In the genomic region with DNA sequence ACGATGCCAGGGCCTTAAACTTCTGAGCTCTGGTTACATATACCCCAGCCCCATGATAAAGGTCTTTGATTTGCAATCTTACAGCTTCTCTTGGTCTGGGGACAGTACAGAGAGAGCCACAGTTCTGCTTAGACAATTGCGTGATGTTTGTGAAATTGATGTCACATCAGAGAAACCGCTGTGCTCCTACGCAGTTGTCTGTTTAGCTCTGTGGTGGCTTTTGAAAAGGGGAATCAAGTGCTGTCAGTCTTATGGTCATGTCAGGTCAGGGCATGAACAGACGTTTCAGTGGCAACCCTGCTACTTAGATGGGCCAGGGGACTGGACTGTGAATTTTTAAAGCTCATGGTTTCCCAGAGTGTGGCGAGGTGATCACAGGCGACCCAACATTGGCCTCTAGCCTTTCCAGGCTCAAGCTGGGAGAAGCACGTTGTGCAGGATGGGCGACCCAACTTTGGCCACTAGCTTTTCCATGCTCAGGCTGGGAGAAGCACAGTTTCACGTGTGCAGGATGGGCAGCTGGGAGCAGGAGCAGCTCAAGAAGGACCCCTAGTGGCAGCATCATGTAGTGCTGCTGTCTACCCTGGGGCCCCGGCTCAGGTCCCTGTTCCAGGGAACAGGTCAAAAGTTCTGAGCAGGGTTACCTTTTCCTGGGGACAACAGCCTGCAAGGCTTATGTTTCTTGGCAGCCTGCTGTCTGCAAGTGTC, we compare ENCODE assay signal across 8 mouse cellular contexts. TPM values are rescaled to one million over a fixed set of nuclear protein-coding genes. Genes with fewer than 3 reads are reported as not detected.
DNase-seq lines count a peak whose midpoint lies in the region; ATAC-seq and TF ChIP-seq lines count a peak whose summit lies in the region.

No protein-coding gene starts in this region.

- no peak overlapping the region for H3K27ac ChIP-seq in lung, embryonic 15.5 days
- no peak overlapping the region for H3K27ac ChIP-seq in bone marrow macrophage, adult 2 months (ENCODE audit: insufficient read depth, low read depth, low read length)
- H3K27ac ChIP-seq in heart, embryonic 13.5 days (replicated peaks): no peak overlapping the region
- H3K27ac ChIP-seq in liver, adult 2 months (replicated peaks; ENCODE audit: insufficient read depth, low read depth, low read length): no peak overlapping the region

- no peaks in the 10 kb centered on the region for H3K36me3 ChIP-seq in lung, embryonic 15.5 days
- no peaks in the 10 kb centered on the region for H3K36me3 ChIP-seq in heart, embryonic 13.5 days
- no peaks in the 10 kb centered on the region for H3K36me3 ChIP-seq in liver, adult 2 months (ENCODE audit: control insufficient read depth, insufficient read depth, low read length)

- WGBS in lung, embryonic 15.5 days: 38% methylated on average over 11 of the region's 11 CpGs
- 43% methylated on average over 11 of the region's 11 CpGs for WGBS in heart, embryonic 13.5 days
- WGBS in liver, adult 2 months: 50% methylated on average over 11 of the region's 11 CpGs

- no peak; the same call in 1 of the 2 replicates for ATAC-seq in lung, embryonic 15.5 days (ENCODE audit: borderline replicate concordance, extremely low read depth, low FRiP score, low TSS enrichment)
- ATAC-seq in heart, embryonic 13.5 days (ENCODE audit: extremely low read depth, insufficient number of reproducible peaks, low FRiP score, low TSS enrichment): no peak
- ATAC-seq in inflammation-experienced regulatory T-cells, adult 6 months: no peak

- H3K27me3 ChIP-seq in lung, embryonic 15.5 days: no peaks in the 10 kb centered on the region
- H3K27me3 ChIP-seq in heart, embryonic 13.5 days (replicated peaks): peaks cover 53% of the 10 kb centered on the region
- no peaks in the 10 kb centered on the region; the same call in 1 of the 2 replicates for H3K27me3 ChIP-seq in liver, adult 2 months (ENCODE audit: control insufficient read depth, insufficient read depth, low read length)

- no peak overlapping the region for H3K9ac ChIP-seq in lung, embryonic 15.5 days
- peak overlapping the region; percentile 58 for H3K9ac ChIP-seq in heart, embryonic 13.5 days
- H3K9ac ChIP-seq in liver, adult 2 months (ENCODE audit: low read depth, low read length): no peak overlapping the region

- peak; percentile 65; the same call in 1 of the 2 replicates for TF ChIP-seq CTCF in bone marrow macrophage, adult 2 months (IDR thresholded peaks at IDR 0.05; ENCODE audit: low read depth, low read length)
- TF ChIP-seq CTCF in liver, adult 2 months (IDR thresholded peaks at IDR 0.05; ENCODE audit: low read depth, low read length): peak; percentile 59

- peak overlapping the region; percentile 26; the same call in 1 of the 2 replicates for H3K4me2 ChIP-seq in lung, embryonic 15.5 days
- H3K4me2 ChIP-seq in heart, embryonic 13.5 days: peak overlapping the region; percentile 61

- no peaks in the 10 kb centered on the region for H3K79me2 ChIP-seq in liver, adult 2 months (ENCODE audit: control insufficient read depth, insufficient read depth, low read length)

- H3K4me1 ChIP-seq in lung, embryonic 15.5 days: no peaks in the 10 kb centered on the region
- H3K4me1 ChIP-seq in bone marrow macrophage, adult 2 months (ENCODE audit: control insufficient read depth, insufficient read depth, low read length): peaks cover 3% of the 10 kb centered on the region; the same call in 1 of the 2 replicates
- peaks cover 12% of the 10 kb centered on the region for H3K4me1 ChIP-seq in heart, embryonic 13.5 days
- H3K4me1 ChIP-seq in liver, adult 2 months (ENCODE audit: control insufficient read depth, insufficient read depth, low read length): no peaks in the 10 kb centered on the region

- TF ChIP-seq POLR2A in bone marrow macrophage, adult 2 months (IDR thresholded peaks at IDR 0.05; ENCODE audit: borderline replicate concordance, low read depth, low read length): no peak
- no peak for TF ChIP-seq POLR2A in liver, adult 2 months (IDR thresholded peaks at IDR 0.05; ENCODE audit: extremely low read depth, insufficient read depth, low read length)

- no peaks in the 10 kb centered on the region for H3K9me3 ChIP-seq in lung, embryonic 15.5 days
- no peaks in the 10 kb centered on the region for H3K9me3 ChIP-seq in heart, embryonic 13.5 days

- DNase-seq in lung, postnatal 14 days: no peak
- DNase-seq in liver, adult 2 months (ENCODE audit: extremely low read depth, low read depth, low spot score): no peak
- DNase-seq in retina, postnatal 1 day: peak; percentile 49
- no peak for DNase-seq in urinary bladder, adult 2 months (ENCODE audit: low spot score)

- H3K4me3 ChIP-seq in lung, embryonic 15.5 days: no peak overlapping the region
- H3K4me3 ChIP-seq in bone marrow macrophage, adult 2 months (ENCODE audit: insufficient read depth, low read length): no peak overlapping the region
- H3K4me3 ChIP-seq in heart, embryonic 13.5 days: 0 out of 2 replicates have a peak overlapping the region, but pooled peaks have one; percentile 16
- H3K4me3 ChIP-seq in liver, adult 2 months (ENCODE audit: insufficient read depth, low read depth, low read length): no peak overlapping the region

RNA-seq across cellular contexts. Expression of a gene that starts 39.0 kb away (rescaled TPM):
- polyA plus RNA-seq in lung, embryonic 15.5 days (2015; fragmentation: Nextera tagmentation; extraction: Ambion mirVana): 436 and 444 TPM in 2 replicates
- polyA plus RNA-seq in bone marrow macrophage, adult 2 months (2012; ENCODE audit: insufficient read depth, insufficient read length, missing spikeins): 148 and 185 TPM in 2 replicates
- 207 and 217 TPM in 2 replicates for polyA plus RNA-seq in heart, embryonic 13.5 days (2015; fragmentation: Nextera tagmentation; extraction: Ambion mirVana)
- total RNA-seq in liver, adult 2 months (2014; rRNA removed): 124 and 153 TPM in 2 replicates
- polyA plus RNA-seq in liver, adult 2 months (2012; rRNA removed): 121 and 149 TPM in 2 replicates
- 164 and 173 TPM in 2 replicates for polyA plus RNA-seq in urinary bladder, adult 2 months (2012; rRNA removed)
- polyA plus RNA-seq in inflammation-experienced regulatory T-cells, adult 6 months (2017; shearing (Covaris generic)): 100 to 1,000 TPM in 2 of 3 experiments, 10 to 100 TPM in 1; 82.7 to 138 (median 128) TPM
